Mouse (Mus musculus): ENCODE measurements at regions not wholly inside any gene's neighbourhood (a gene's known extent, or its start where the extent isn't known, plus 50 kb on each side); places are given as distances from the start of the nearest gene placed in this dataset.

GRCm38 (mm10) chr14:76798488-76798887 is 238.1 kb upstream of the Ccdc122 start:
- TF ChIP-seq EP300 (optimal IDR thresholded peaks at IDR 0.05): no peak
- TF ChIP-seq CTCF (IDR thresholded peaks at IDR 0.05; ENCODE audit: low read depth): no peak
- Histone ChIP-seq H3K27ac (replicated peaks) (no peak overlapping the region), H3K4me3 (ENCODE audit: low read depth, low read length) (no peak overlapping the region), H3K27me3 (ENCODE audit: control insufficient read depth, insufficient read depth, low read length) (no peaks in the 10 kb centered on the region), H3K4me1 (replicated peaks; ENCODE audit: control insufficient read depth, insufficient read depth) (peaks cover 2% of the 10 kb centered on the region; the same call in 1 of the 2 replicates), H3K9me3 (ENCODE audit: control insufficient read depth, low read length) (no peaks in the 10 kb centered on the region), H3K4me2 (replicated peaks; ENCODE audit: low read depth) (no peak overlapping the region), H3K36me3 (ENCODE audit: control insufficient read depth, insufficient read depth, low read length) (no peaks in the 10 kb centered on the region), H3K9ac (ENCODE audit: low read length) (no peak overlapping the region)
- 71% methylated on average over 6 of the region's 6 CpGs for WGBS
- no peak for ATAC-seq (ENCODE audit: low FRiP score, low TSS enrichment)
- no peak for DNase-seq (ENCODE audit: low spot score)

- 55% methylated on average over 6 of the region's 6 CpGs for WGBS
- H3K4me2 ChIP-seq (replicated peaks; ENCODE audit: low read depth): no peak overlapping the region
- ATAC-seq (ENCODE audit: low FRiP score, low TSS enrichment): no peak
- no peak overlapping the region for H3K9ac ChIP-seq (ENCODE audit: low read length)
- H3K4me3 ChIP-seq (ENCODE audit: low read depth, low read length): no peak overlapping the region
- H3K27ac ChIP-seq (replicated peaks): no peak overlapping the region
- no peaks in the 10 kb centered on the region for H3K27me3 ChIP-seq (ENCODE audit: control insufficient read depth, insufficient read depth, low read length)
- no peaks in the 10 kb centered on the region for H3K36me3 ChIP-seq (ENCODE audit: control insufficient read depth, insufficient read depth, low read length)
- no peaks in the 10 kb centered on the region for H3K9me3 ChIP-seq (ENCODE audit: control insufficient read depth, low read length)
- TF ChIP-seq EP300 (optimal IDR thresholded peaks at IDR 0.05) (no peak), CTCF (IDR thresholded peaks at IDR 0.05; ENCODE audit: low read depth) (no peak)
- H3K4me1 ChIP-seq (replicated peaks; ENCODE audit: control insufficient read depth, insufficient read depth): peaks cover 2% of the 10 kb centered on the region; the same call in 1 of the 2 replicates
- DNase-seq (ENCODE audit: low spot score): no peak
Observed at GRCm38 (mm10) chr14:76797518-76797917, 239.1 kb upstream of the Ccdc122 start.

GRCm38 (mm10) chr14:76791811-76792571 is 235.3 kb upstream of the Serp2 start:
- Histone ChIP-seq H3K9ac (ENCODE audit: low read length) (no peak overlapping the region), H3K9me3 (ENCODE audit: control insufficient read depth, low read length) (no peaks in the 10 kb centered on the region), H3K27ac (replicated peaks) (0 out of 2 replicates have a peak overlapping the region, but pooled peaks have one; percentile 25), H3K4me2 (replicated peaks; ENCODE audit: low read depth) (no peak overlapping the region), H3K36me3 (ENCODE audit: control insufficient read depth, insufficient read depth, low read length) (no peaks in the 10 kb centered on the region), H3K4me1 (replicated peaks; ENCODE audit: control insufficient read depth, insufficient read depth) (no peaks in the 10 kb centered on the region), H3K27me3 (ENCODE audit: control insufficient read depth, insufficient read depth, low read length) (no peaks in the 10 kb centered on the region), H3K4me3 (ENCODE audit: low read depth, low read length) (no peak overlapping the region)
- no peak for TF ChIP-seq EP300 (optimal IDR thresholded peaks at IDR 0.05)
- TF ChIP-seq CTCF (IDR thresholded peaks at IDR 0.05; ENCODE audit: low read depth): no peak
- 37% methylated on average over 6 of the region's 6 CpGs for WGBS
- DNase-seq (ENCODE audit: low spot score) (no peak), ATAC-seq (ENCODE audit: low FRiP score, low TSS enrichment) (no peak)

- Histone ChIP-seq H3K9me3 (ENCODE audit: control insufficient read depth, low read length) (no peaks in the 10 kb centered on the region), H3K4me3 (ENCODE audit: low read depth, low read length) (no peak overlapping the region), H3K4me2 (replicated peaks; ENCODE audit: low read depth) (no peak overlapping the region), H3K27ac (replicated peaks) (no peak overlapping the region), H3K27me3 (ENCODE audit: control insufficient read depth, insufficient read depth, low read length) (no peaks in the 10 kb centered on the region), H3K9ac (ENCODE audit: low read length) (no peak overlapping the region), H3K36me3 (ENCODE audit: control insufficient read depth, insufficient read depth, low read length) (no peaks in the 10 kb centered on the region), H3K4me1 (replicated peaks; ENCODE audit: control insufficient read depth, insufficient read depth) (no peaks in the 10 kb centered on the region)
- TF ChIP-seq CTCF (IDR thresholded peaks at IDR 0.05; ENCODE audit: low read depth) (no peak), EP300 (optimal IDR thresholded peaks at IDR 0.05) (no peak)
- DNase-seq (ENCODE audit: low spot score) (no peak), ATAC-seq (ENCODE audit: low FRiP score, low TSS enrichment) (no peak; the same call in 1 of the 2 replicates)
- 43% methylated on average over 7 of the region's 7 CpGs for WGBS
Observed at GRCm38 (mm10) chr14:76789376-76789775, 232.7 kb upstream of the Serp2 start.

GRCm38 (mm10) chr14:76787601-76788000 is 230.9 kb upstream of the Serp2 start:
- no peaks in the 10 kb centered on the region for H3K36me3 ChIP-seq (ENCODE audit: control insufficient read depth, insufficient read depth, low read length)
- no peaks in the 10 kb centered on the region for H3K27me3 ChIP-seq (ENCODE audit: control insufficient read depth, insufficient read depth, low read length)
- TF ChIP-seq CTCF (IDR thresholded peaks at IDR 0.05; ENCODE audit: low read depth) (no peak), EP300 (optimal IDR thresholded peaks at IDR 0.05) (no peak)
- H3K4me2 ChIP-seq (replicated peaks; ENCODE audit: low read depth): no peak overlapping the region
- H3K4me3 ChIP-seq (ENCODE audit: low read depth, low read length): no peak overlapping the region
- H3K9me3 ChIP-seq (ENCODE audit: control insufficient read depth, low read length): no peaks in the 10 kb centered on the region
- no peak overlapping the region for H3K9ac ChIP-seq (ENCODE audit: low read length)
- DNase-seq (ENCODE audit: low spot score) (peak; percentile 53), ATAC-seq (ENCODE audit: low FRiP score, low TSS enrichment) (peak; percentile 54)
- H3K27ac ChIP-seq (replicated peaks): no peak overlapping the region
- H3K4me1 ChIP-seq (replicated peaks; ENCODE audit: control insufficient read depth, insufficient read depth): no peaks in the 10 kb centered on the region
- WGBS: 47% methylated on average over 6 of the region's 6 CpGs

- DNase-seq (ENCODE audit: low spot score): peak; percentile 50
- no peak overlapping the region for H3K9ac ChIP-seq (ENCODE audit: low read length)
- no peak overlapping the region for H3K27ac ChIP-seq (replicated peaks)
- WGBS: 54% methylated on average over 4 of the region's 4 CpGs
- TF ChIP-seq EP300 (optimal IDR thresholded peaks at IDR 0.05) (no peak), CTCF (IDR thresholded peaks at IDR 0.05; ENCODE audit: low read depth) (no peak)
- H3K36me3 ChIP-seq (ENCODE audit: control insufficient read depth, insufficient read depth, low read length): no peaks in the 10 kb centered on the region
- no peaks in the 10 kb centered on the region for H3K4me1 ChIP-seq (replicated peaks; ENCODE audit: control insufficient read depth, insufficient read depth)
- no peak overlapping the region for H3K4me3 ChIP-seq (ENCODE audit: low read depth, low read length)
- no peaks in the 10 kb centered on the region for H3K27me3 ChIP-seq (ENCODE audit: control insufficient read depth, insufficient read depth, low read length)
- H3K4me2 ChIP-seq (replicated peaks; ENCODE audit: low read depth): no peak overlapping the region
- peak; percentile 91 for ATAC-seq (ENCODE audit: low FRiP score, low TSS enrichment)
- no peaks in the 10 kb centered on the region for H3K9me3 ChIP-seq (ENCODE audit: control insufficient read depth, low read length)
Observed at GRCm38 (mm10) chr14:76786214-76786613, 229.5 kb upstream of the Serp2 start.

Data from stomach, postnatal 0 days (tissue).